Mouse (Mus musculus) hindbrain, embryonic 16.5 days (tissue): Measurements from ENCODE around the gene Rpe. TPM values are rescaled to one million over a fixed set of nuclear protein-coding genes. Genes with fewer than 3 reads are reported as not detected.

Experiments used
- ATAC-seq: fragments of 200-750 bp; cut with Nextera tagmentation; 2 replicates; pipeline ENCODE4 v1.8.0; 2017; ENCODE audit warnings: moderate TSS enrichment, moderate library complexity
- H3K27ac ChIP-seq: fragments of 300-500 bp; sonication (generic); 2 replicates; pipeline ENCODE4 v1.5.1; 2014; ENCODE audit warnings: low read depth, mild to moderate bottlenecking, control low read depth, low read length, moderate library complexity
- H3K27me3 ChIP-seq: fragments of 300-500 bp; sonication (generic); replicated peaks from 2 replicates; pipeline ENCODE4 v1.6.1; 2014; ENCODE audit warnings: low read length; ENCODE audit not compliant: control insufficient read depth, insufficient read depth
- H3K36me3 ChIP-seq: fragments of 300-500 bp; sonication (generic); 2 replicates; pipeline ENCODE4 v1.6.1; 2014; ENCODE audit warnings: mild to moderate bottlenecking, low read length, moderate library complexity, mixed read lengths; ENCODE audit not compliant: control insufficient read depth, insufficient read depth
- H3K4me1 ChIP-seq: fragments of 300-500 bp; sonication (generic); 2 replicates; pipeline ENCODE4 v1.6.1; 2014; ENCODE audit warnings: low read depth, low read length; ENCODE audit not compliant: control insufficient read depth, insufficient read depth
- H3K4me2 ChIP-seq: fragments of 300-500 bp; sonication (generic); 2 replicates; pipeline ENCODE4 v1.6.1; 2014; ENCODE audit warnings: mild to moderate bottlenecking, low read length, control low read depth, moderate library complexity
- H3K4me3 ChIP-seq: fragments of 300-500 bp; sonication (generic); 2 replicates; pipeline ENCODE4 v1.5.1; 2014; ENCODE audit warnings: mild to moderate bottlenecking, low read length, control low read depth, moderate library complexity
- H3K9ac ChIP-seq: fragments of 300-500 bp; sonication (generic); 2 replicates; pipeline ENCODE4 v1.6.1; 2014; ENCODE audit warnings: low read depth, mild to moderate bottlenecking, control low read depth, low read length, moderate library complexity
- H3K9me3 ChIP-seq: fragments of 300-500 bp; sonication (generic); 2 replicates; pipeline ENCODE4 v1.6.1; 2014; ENCODE audit warnings: mild to moderate bottlenecking, low read length, moderate library complexity; ENCODE audit not compliant: control insufficient read depth
- WGBS: fragments of 180-500 bp; shearing (Covaris S2); extraction: QIAGEN DNeasy Blood & Tissue Kit; methylation state at CpG from one replicate; pipeline ENCODE4 v1.1.7; 2014; 5-methylcytosine and 5-hydroxymethylcytosine counted together
- polyA plus RNA-seq: library from polyadenylated mRNA; unstranded; fragments of >200 nt; fragmentation: Nextera tagmentation; extraction: Ambion mirVana; gene quantifications from 2 replicates; pipeline ENCODE4 v1.2.1, GENCODE M21; 2015

The Rpe gene
- polyA plus RNA-seq, result 40.4 and 42.8 TPM in 2 replicates

DNA sequence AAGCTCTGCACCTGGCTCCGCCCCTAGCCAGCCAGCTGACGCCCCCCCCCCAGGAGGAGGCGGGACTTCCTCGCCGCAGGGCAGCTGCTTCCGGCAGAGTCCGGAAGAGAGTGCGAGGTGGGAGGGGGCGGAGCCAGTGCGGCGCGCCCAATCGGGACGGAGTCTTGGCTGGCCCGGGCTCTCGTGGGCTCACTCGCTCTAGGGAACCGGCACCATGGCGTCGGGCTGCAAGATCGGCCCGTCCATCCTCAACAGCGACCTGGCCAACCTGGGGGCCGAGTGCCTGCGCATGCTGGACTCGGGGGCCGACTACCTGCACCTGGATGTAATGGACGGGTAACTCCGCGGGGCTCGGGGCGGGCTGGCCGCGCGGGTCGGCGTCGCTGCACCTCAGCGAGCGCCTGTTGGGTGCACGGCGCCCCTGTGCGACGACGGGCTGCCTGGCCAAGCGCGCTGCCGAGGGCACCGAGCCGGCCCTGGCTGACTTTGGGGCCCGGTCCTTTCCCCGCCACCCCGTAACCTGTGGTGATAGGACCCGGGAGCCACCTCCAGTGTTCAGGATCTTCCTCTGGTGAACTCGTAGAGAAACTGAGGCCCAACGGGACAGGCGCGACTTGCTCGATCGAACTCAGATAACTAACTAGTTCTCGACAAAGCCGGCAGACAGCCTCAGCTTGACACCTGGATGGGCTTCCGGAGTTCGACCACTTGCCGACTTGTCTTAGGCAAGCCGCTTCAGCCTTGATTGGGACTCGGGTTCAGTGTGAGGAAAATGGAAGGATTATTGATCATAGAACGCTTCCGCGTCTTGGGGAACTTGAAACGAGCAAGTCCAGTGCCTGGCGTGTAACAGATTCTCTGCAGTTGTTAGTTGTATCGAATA lies at the start of gene Rpe:
TSS of gene Rpe (plus strand) at position 139 of the 883 bp plus-strand sequence.
- under 1% methylated on average over 67 of the region's 73 CpGs for WGBS

DNA sequence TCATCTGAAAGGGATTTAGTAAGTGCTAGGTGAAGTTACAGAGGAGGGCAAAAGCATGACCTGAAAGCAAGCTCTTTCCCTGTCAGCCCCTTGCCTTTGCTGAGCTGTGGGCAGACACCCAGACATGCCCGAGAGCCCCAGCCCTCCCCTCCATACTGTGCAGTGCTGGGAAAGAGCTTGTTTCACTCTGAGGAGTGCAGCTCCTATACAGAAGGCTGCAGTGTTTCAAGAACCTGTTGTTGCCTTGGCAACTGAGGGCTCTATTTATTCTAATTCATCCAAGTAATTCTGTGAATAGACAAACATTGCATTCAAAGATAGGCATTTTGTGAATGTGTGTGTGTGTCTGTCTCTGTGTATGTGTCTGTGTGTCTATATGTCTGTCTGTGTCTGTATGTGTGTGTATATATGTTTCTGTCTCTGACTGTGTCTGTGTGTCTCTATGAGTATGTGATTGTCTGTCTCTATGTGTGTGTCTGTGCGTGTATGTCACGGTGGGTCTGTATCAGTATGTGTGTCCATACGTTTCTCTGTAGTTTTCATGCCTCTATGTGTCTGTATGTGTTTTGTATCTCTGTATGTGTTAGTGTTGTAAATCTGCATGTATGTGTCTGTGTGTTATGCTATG lies 45.4 kb upstream of the Rpe start:
- Histone ChIP-seq H3K4me3 (no peak overlapping the region), H3K27me3 (no peaks in the 10 kb centered on the region), H3K4me2 (no peak overlapping the region), H3K4me1 (no peaks in the 10 kb centered on the region), H3K9ac (no peak overlapping the region), H3K27ac (peak overlapping the region; percentile 39; the same call in 1 of the 2 replicates), H3K9me3 (no peaks in the 10 kb centered on the region), H3K36me3 (0 out of 2 replicates have a peak, but pooled peaks cover 2% of the 10 kb centered on the region)
- ATAC-seq, result peak; percentile 98
- 19% methylated on average over 4 of the region's 4 CpGs for WGBS

More for the DNA sequence above, at the start of gene Rpe:
- no peaks in the 10 kb centered on the region for H3K27me3 ChIP-seq
- peak; percentile 100 for ATAC-seq
- H3K9ac ChIP-seq, result peak within 1 kb of the TSS; percentile 85
- no peaks in the 10 kb centered on the region for H3K9me3 ChIP-seq
- peaks cover 11% of the 10 kb centered on the region for H3K4me1 ChIP-seq
- peak within 1 kb of the TSS; percentile 95 for H3K4me3 ChIP-seq
- peak within 1 kb of the TSS; percentile 57 for H3K4me2 ChIP-seq
- H3K36me3 ChIP-seq, result no peaks in the 10 kb centered on the region
- H3K27ac ChIP-seq, result peak within 1 kb of the TSS; percentile 81

DNA sequence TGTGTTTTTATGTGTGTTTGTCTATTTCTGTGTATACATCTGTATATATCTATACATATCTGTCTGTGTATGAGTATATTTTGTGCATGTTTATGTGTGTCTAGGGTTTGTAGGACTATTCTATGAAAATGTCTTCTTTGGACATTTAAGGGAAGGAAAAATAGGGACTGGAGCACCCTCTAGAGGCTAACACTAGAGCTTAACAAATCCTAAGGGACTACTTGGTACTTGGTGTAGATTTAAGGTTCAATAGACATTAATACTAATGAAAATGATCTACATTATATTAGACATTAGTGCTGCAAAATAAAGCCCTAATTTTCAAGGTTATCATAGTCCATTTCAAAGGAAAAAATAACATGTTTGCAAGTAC lies 44.9 kb upstream of the Rpe start:
- ATAC-seq, result peak; percentile 66
- H3K27me3 ChIP-seq, result no peaks in the 10 kb centered on the region
- H3K27ac ChIP-seq, result no peak overlapping the region
- no peaks in the 10 kb centered on the region for H3K4me1 ChIP-seq
- no peaks in the 10 kb centered on the region for H3K9me3 ChIP-seq
- H3K36me3 ChIP-seq, result 0 out of 2 replicates have a peak, but pooled peaks cover 2% of the 10 kb centered on the region
- no peak overlapping the region for H3K4me3 ChIP-seq
- H3K4me2 ChIP-seq, result no peak overlapping the region
- H3K9ac ChIP-seq, result no peak overlapping the region

DNA sequence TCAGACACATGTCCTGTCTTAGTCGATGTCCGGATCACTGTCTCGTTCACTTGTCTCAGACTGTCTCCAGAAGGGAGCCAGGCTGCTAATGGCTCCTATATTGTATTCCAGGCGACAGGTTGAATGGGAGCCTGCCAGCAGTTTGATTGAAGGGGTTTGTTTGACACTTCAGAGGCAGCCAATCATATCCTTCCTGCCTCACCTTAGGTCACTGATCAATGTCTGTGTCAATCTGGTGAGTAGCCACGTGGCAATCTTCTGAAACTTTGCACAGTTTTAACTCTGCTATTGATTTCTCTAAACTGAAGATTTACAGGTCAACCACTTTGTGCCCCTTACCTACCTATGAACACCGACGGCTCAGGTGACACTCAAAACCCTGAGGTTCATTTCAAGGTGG lies 29.2 kb upstream of the Rpe start:
- Histone ChIP-seq H3K9me3 (no peaks in the 10 kb centered on the region), H3K4me2 (no peak overlapping the region)
- 57% methylated on average over 7 of the region's 7 CpGs for WGBS

DNA sequence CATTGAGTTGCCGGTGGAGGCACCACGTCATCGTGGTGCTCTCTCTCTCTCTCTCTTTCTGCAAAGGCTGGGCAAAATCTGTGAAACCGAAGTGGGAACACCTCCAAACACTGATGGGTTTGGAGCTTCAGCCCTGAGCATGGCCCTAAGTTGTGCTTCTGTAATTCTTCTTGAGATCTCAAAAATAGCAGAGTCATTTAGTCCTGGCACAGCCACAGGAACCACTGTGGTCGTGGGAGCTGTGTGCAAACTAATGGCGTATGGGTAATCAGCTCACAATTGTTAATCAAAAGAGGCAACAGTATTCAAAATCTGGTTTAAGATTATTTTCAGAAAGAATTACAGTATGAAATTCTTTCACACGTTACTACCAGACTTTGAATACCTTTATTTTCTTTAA lies 27.8 kb upstream of the Rpe start:
- 87% methylated on average over 7 of the region's 7 CpGs for WGBS
- no peak for ATAC-seq
- H3K4me2 ChIP-seq, result no peak overlapping the region

More for the DNA sequence above, 29.2 kb upstream of the Rpe start:
- Histone ChIP-seq H3K27ac (no peak overlapping the region), H3K9ac (no peak overlapping the region), H3K27me3 (no peaks in the 10 kb centered on the region), H3K4me1 (no peaks in the 10 kb centered on the region), H3K4me3 (no peak overlapping the region), H3K36me3 (no peaks in the 10 kb centered on the region)
- ATAC-seq, result no peak

DNA sequence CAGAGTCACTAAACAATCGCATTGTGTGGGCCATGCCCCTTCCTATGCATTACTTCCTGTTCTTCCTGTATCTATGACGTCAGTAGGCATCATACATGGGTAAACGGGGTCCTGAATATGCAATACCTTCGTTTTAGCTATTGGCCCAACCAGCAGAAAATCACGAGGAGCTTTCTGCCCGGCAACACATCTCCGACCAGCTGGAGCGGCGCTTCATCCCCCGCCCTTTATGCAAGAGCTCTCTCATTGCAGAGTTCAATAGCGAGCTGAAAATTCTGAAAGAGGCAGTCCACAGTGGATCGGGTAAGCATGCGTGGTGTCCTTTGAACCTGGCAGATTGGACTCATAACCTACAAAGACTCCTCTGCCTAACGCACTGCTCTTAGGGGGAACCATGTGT lies 22.7 kb upstream of the Rpe start:
- no peaks in the 10 kb centered on the region for H3K9me3 ChIP-seq
- H3K4me1 ChIP-seq, result no peaks in the 10 kb centered on the region
- 74% methylated on average over 14 of the region's 14 CpGs for WGBS
- H3K27me3 ChIP-seq, result no peaks in the 10 kb centered on the region
- ATAC-seq, result no peak
- H3K9ac ChIP-seq, result no peak overlapping the region
- H3K27ac ChIP-seq, result no peak overlapping the region
- no peaks in the 10 kb centered on the region for H3K36me3 ChIP-seq
- no peak overlapping the region for H3K4me3 ChIP-seq
- no peak overlapping the region for H3K4me2 ChIP-seq

More for the DNA sequence above, 27.8 kb upstream of the Rpe start:
- no peak overlapping the region for H3K9ac ChIP-seq
- no peaks in the 10 kb centered on the region for H3K27me3 ChIP-seq
- no peaks in the 10 kb centered on the region for H3K4me1 ChIP-seq
- H3K27ac ChIP-seq, result no peak overlapping the region
- H3K9me3 ChIP-seq, result no peaks in the 10 kb centered on the region
- no peak overlapping the region for H3K4me3 ChIP-seq
- no peaks in the 10 kb centered on the region for H3K36me3 ChIP-seq

DNA sequence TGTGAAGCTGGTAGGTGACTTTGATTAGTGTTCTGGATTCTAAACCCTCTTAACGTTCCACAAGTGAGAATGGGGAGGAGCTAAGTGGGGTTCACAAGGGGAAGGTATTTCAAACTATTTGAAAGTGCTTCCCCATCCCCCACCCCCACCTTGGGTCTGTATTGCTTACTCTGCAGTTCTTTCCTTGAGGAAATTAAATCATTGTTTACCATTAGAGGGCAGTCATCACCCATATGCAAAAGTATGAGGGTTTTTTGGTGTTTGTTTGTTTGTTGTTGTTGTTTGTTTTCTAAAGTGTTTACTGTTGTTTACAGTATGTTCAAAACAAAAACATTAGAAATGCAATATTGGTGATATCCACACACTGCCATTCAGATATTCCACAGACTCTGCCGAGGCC lies 22.0 kb upstream of the Rpe start:
- Histone ChIP-seq H3K27me3 (no peaks in the 10 kb centered on the region), H3K27ac (no peak overlapping the region), H3K4me2 (no peak overlapping the region), H3K4me3 (no peak overlapping the region), H3K4me1 (no peaks in the 10 kb centered on the region), H3K36me3 (no peaks in the 10 kb centered on the region), H3K9me3 (no peaks in the 10 kb centered on the region), H3K9ac (no peak overlapping the region)
- 37% methylated on average over 2 of the region's 2 CpGs for WGBS
- no peak for ATAC-seq

DNA sequence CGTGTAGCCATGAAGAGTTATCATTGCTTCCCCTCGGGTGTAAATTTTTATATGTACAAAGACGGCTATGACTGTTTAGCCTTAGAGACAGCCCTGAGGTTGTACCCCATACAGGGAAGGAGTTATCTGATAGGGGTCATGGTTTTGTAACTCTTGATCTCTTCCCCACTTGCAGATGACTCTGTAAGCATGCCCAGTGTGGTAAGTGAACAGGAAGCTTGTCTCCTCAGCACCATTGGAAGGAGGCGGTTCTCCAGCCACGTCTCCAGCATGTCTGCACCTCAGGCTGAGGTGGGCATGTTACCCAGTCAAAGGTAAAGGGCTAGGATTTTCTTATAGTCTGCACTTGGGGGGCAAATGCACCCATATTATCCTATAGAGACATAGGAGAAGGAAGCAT lies 17.7 kb upstream of the Rpe start:
- H3K4me1 ChIP-seq, result no peaks in the 10 kb centered on the region
- H3K9me3 ChIP-seq, result no peaks in the 10 kb centered on the region
- WGBS, result 90% methylated on average over 5 of the region's 5 CpGs
- no peaks in the 10 kb centered on the region for H3K27me3 ChIP-seq
- H3K4me2 ChIP-seq, result no peak overlapping the region
- H3K4me3 ChIP-seq, result no peak overlapping the region
- no peak overlapping the region for H3K9ac ChIP-seq
- ATAC-seq, result no peak
- H3K36me3 ChIP-seq, result no peaks in the 10 kb centered on the region
- H3K27ac ChIP-seq, result no peak overlapping the region

DNA sequence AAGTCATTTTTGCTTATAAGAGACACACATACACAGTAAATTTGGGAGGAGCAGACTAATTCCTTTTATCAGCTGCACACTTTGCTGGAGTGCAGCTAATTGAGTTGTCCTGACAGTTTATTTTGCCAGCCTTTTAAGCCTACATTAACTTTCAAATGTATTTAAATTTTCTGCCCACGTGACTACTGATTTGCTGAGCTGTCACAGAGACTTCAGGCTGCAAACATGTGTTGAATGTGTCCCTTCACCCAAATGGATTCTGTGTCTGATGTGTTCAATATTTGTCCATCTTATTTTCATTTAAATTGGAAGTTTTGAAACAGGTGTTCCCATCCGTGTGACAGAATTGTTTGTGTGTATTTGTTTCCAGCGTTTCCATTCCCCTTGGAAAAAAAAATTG lies 8.9 kb upstream of the Rpe start:
- WGBS, result 59% methylated on average over 3 of the region's 3 CpGs
- H3K27ac ChIP-seq, result no peak overlapping the region
- H3K36me3 ChIP-seq, result no peaks in the 10 kb centered on the region
- H3K27me3 ChIP-seq, result no peaks in the 10 kb centered on the region
- H3K9me3 ChIP-seq, result no peaks in the 10 kb centered on the region
- no peaks in the 10 kb centered on the region for H3K4me1 ChIP-seq
- no peak overlapping the region for H3K4me2 ChIP-seq
- no peak for ATAC-seq
- H3K4me3 ChIP-seq, result no peak overlapping the region
- no peak overlapping the region for H3K9ac ChIP-seq
